Mouse (Mus musculus) liver, embryonic 14.5 days (tissue): ENCODE measurements around the gene Ncor1.

Experiments
- CTCF ChIP-seq: IDR thresholded peaks from 2 replicates; pipeline ENCODE4 v1.5.1; 2016; ENCODE audit warnings: antibody characterized with exemption, low read depth, control low read depth
- EP300 ChIP-seq: IDR thresholded peaks from 2 replicates; pipeline ENCODE4 v1.6.1; 2016; ENCODE audit warnings: antibody characterized with exemption, low read depth

GRCm38 (mm10) chr11:62351948-62352347 lies 106.4 kb downstream of the Ncor1 start:
- TF ChIP-seq EP300, result no peak
- TF ChIP-seq CTCF, result no peak
